Mouse (Mus musculus): Measurements from ENCODE around the gene Ap1s3. TPM values are rescaled to one million over a fixed set of nuclear protein-coding genes. Genes with fewer than 3 reads are reported as not detected.
"Not testable (repeated sequence)": the region's sequence is repeated elsewhere in the genome, so short reads cannot be mapped to it uniquely, and the experiment has no call there.

Gene Ap1s3
- polyA plus RNA-seq, 1 experiment from 2014 or later: not detected

DNA sequence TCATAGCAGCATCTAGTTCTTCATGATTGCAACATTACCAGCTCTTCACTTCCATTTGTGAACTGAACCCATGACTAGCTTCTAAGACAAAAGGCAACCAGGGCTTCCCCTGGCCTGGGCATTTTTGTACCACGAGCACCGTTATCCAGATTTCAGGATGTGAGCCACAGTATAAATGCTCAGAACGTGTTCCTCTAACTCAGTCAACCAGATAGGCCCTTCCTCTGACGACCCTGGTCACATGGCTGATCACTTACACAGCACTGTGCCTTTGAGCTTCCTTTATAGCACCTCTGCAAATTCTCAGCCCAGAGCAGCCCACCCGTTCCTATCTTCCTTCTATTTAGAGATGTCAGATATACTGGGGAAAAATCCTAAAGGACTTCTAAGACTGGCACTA lies 42.0 kb downstream of the Ap1s3 start:
- H3K9ac ChIP-seq (replicated peaks; ENCODE audit: low read length): no peak overlapping the region
- no peak overlapping the region for H3K4me3 ChIP-seq (replicated peaks; ENCODE audit: low read depth, low read length)
- H3K4me1 ChIP-seq (ENCODE audit: control insufficient read depth, insufficient read depth, low read length): no peaks in the 10 kb centered on the region
- no peaks in the 10 kb centered on the region for H3K36me3 ChIP-seq (ENCODE audit: control insufficient read depth, insufficient read depth, low read length)
- 87% methylated on average over 5 of the region's 5 CpGs for WGBS
- H3K4me2 ChIP-seq (ENCODE audit: low read length): no peak overlapping the region
- ATAC-seq (ENCODE audit: low FRiP score, low TSS enrichment) (no peak), DNase-seq (no peak)
- H3K27ac ChIP-seq (replicated peaks; ENCODE audit: low read depth, low read length): no peak overlapping the region
- no peaks in the 10 kb centered on the region for H3K27me3 ChIP-seq (ENCODE audit: control insufficient read depth, insufficient read depth, low read length)
- H3K9me3 ChIP-seq (ENCODE audit: control insufficient read depth, low read length): no peaks in the 10 kb centered on the region

DNA sequence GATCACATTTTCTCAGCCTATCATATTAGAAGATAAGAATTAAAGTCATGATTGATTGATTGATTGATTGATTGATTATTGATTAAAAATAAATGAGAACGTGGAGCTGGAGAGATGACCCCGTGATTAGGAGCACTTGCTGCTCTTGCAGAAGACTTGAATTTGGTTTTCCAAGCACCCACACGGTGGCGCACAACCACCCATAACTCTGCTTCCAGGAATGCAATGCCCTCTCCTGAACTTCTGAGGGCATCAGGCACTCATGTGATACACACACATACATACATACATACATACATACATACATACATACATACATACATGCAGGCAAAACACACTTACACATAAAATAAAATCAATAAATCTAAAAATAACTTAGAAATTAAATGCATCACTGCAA lies 45.6 kb downstream of the Ap1s3 start:
- Histone ChIP-seq H3K4me1 (ENCODE audit: control insufficient read depth, insufficient read depth, low read length) (no peaks in the 10 kb centered on the region), H3K4me2 (ENCODE audit: low read length) (no peak overlapping the region), H3K27me3 (ENCODE audit: control insufficient read depth, insufficient read depth, low read length) (no peaks in the 10 kb centered on the region), H3K9ac (replicated peaks; ENCODE audit: low read length) (no peak overlapping the region), H3K27ac (replicated peaks; ENCODE audit: low read depth, low read length) (no peak overlapping the region), H3K9me3 (ENCODE audit: control insufficient read depth, low read length) (no peaks in the 10 kb centered on the region), H3K4me3 (replicated peaks; ENCODE audit: low read depth, low read length) (no peak overlapping the region), H3K36me3 (ENCODE audit: control insufficient read depth, insufficient read depth, low read length) (no peaks in the 10 kb centered on the region)
- DNase-seq: no peak
- no peak for ATAC-seq (ENCODE audit: low FRiP score, low TSS enrichment)
- WGBS: 68% methylated on average over 4 of the region's 4 CpGs

DNA sequence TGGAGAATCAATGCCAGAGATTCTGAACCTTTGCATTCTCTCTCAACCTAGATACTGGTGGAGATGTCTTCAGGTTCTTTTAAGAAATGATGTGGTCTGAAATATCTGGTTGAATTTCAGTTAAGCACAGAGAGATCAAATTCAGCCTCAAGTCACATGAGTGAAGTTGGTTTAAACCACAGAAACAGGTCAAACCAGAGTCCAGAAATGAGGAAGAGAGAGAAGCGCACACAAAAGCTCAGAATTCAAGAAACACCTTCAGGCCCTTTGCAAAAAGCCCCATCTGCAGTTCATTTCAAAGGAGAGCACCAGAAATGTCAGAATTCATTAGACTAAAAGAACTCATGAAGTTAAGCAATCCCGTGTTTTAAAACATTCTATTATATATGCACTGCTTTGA lies 52.3 kb downstream of the Ap1s3 start:
- H3K4me2 ChIP-seq (ENCODE audit: low read length): no peak overlapping the region
- H3K36me3 ChIP-seq (ENCODE audit: control insufficient read depth, insufficient read depth, low read length): no peaks in the 10 kb centered on the region
- H3K4me3 ChIP-seq (replicated peaks; ENCODE audit: low read depth, low read length): no peak overlapping the region
- H3K27ac ChIP-seq (replicated peaks; ENCODE audit: low read depth, low read length): no peak overlapping the region
- H3K4me1 ChIP-seq (ENCODE audit: control insufficient read depth, insufficient read depth, low read length): no peaks in the 10 kb centered on the region
- 79% methylated on average over 2 of the region's 2 CpGs for WGBS
- no peak overlapping the region for H3K9ac ChIP-seq (replicated peaks; ENCODE audit: low read length)
- ATAC-seq (ENCODE audit: low FRiP score, low TSS enrichment): no peak
- no peak for DNase-seq
- no peaks in the 10 kb centered on the region for H3K27me3 ChIP-seq (ENCODE audit: control insufficient read depth, insufficient read depth, low read length)
- peaks cover 5% of the 10 kb centered on the region; the same call in 1 of the 2 replicates for H3K9me3 ChIP-seq (ENCODE audit: control insufficient read depth, low read length)

DNA sequence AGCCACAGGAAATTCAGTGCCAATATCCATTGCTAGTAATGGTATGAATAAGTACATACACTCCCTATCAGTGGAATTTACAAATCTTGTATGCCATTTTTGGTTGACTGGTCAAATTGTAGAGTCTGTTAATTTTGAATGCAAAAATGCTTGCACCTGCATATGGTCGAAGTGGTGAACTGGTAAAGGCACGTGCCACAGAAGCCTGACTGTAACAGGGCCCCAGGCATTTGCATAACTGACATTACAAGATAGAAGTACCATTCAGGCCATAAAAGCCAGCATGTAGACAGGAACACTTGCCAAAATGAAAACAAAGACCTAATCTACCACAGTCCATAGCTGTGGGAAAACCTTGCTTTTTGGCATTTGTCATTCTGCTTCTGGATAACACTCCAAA lies 55.3 kb downstream of the Ap1s3 start:
- no peaks in the 10 kb centered on the region for H3K27me3 ChIP-seq (ENCODE audit: control insufficient read depth, insufficient read depth, low read length)
- no peak overlapping the region for H3K4me3 ChIP-seq (replicated peaks; ENCODE audit: low read depth, low read length)
- ATAC-seq (ENCODE audit: low FRiP score, low TSS enrichment): no peak
- no peaks in the 10 kb centered on the region for H3K36me3 ChIP-seq (ENCODE audit: control insufficient read depth, insufficient read depth, low read length)
- DNase-seq: no peak
- H3K4me1 ChIP-seq (ENCODE audit: control insufficient read depth, insufficient read depth, low read length): no peaks in the 10 kb centered on the region
- H3K27ac ChIP-seq (replicated peaks; ENCODE audit: low read depth, low read length): no peak overlapping the region
- no peak overlapping the region for H3K4me2 ChIP-seq (ENCODE audit: low read length)
- H3K9me3 ChIP-seq (ENCODE audit: control insufficient read depth, low read length): peaks cover 7% of the 10 kb centered on the region; the same call in 1 of the 2 replicates
- H3K9ac ChIP-seq (replicated peaks; ENCODE audit: low read length): no peak overlapping the region
- WGBS: 62% methylated on average over 2 of the region's 2 CpGs

DNA sequence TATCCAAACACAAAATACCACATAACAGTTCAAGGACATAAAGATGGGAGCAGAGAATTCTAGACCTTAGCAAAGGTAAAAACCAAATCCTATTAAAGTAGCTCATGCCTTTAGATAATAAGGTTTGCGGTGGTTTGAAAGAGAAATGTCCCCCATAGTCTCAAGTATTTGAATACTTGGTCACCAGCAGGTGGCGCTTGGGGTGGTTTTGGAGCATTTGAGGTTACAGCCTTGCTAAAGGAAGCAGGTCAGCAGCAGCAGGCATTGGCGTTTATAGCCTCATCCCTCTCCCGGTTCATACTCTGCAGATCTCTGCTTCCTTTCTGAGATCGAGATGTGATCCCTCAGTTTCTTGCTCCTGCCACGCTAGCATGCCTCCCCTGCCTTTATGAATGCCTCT lies 57.3 kb downstream of the Ap1s3 start:
- Histone ChIP-seq H3K27ac (replicated peaks; ENCODE audit: low read depth, low read length) (no peak overlapping the region), H3K4me3 (replicated peaks; ENCODE audit: low read depth, low read length) (no peak overlapping the region), H3K9ac (replicated peaks; ENCODE audit: low read length) (no peak overlapping the region), H3K36me3 (ENCODE audit: control insufficient read depth, insufficient read depth, low read length) (no peaks in the 10 kb centered on the region), H3K27me3 (ENCODE audit: control insufficient read depth, insufficient read depth, low read length) (no peaks in the 10 kb centered on the region), H3K9me3 (ENCODE audit: control insufficient read depth, low read length) (peaks cover 7% of the 10 kb centered on the region; the same call in 1 of the 2 replicates), H3K4me1 (ENCODE audit: control insufficient read depth, insufficient read depth, low read length) (no peaks in the 10 kb centered on the region), H3K4me2 (ENCODE audit: low read length) (no peak overlapping the region)
- DNase-seq: no peak
- WGBS: 97% methylated on average over 6 of the region's 6 CpGs
- no peak for ATAC-seq (ENCODE audit: low FRiP score, low TSS enrichment)

DNA sequence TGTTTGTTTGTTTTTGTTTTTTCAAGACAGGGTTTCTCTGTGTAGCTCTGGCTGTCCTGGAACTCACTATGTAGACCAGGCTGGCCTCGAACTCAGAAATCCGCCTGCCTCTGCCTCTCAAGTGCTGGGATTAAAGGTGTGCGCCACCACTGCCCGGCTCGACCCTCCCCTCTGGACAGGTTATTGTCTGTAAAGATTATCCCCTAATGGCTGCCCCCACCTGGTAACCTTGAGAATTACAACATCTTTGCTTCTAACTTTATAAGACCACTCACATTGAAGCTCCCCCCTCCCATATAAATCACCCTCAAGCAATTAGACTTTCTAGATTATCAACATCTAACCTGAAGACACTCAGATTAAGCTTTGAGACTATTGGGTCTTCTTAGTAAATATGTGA lies 60.5 kb downstream of the Ap1s3 start:
- H3K9me3 ChIP-seq (ENCODE audit: control insufficient read depth, low read length); H3K4me1 ChIP-seq (ENCODE audit: control insufficient read depth, insufficient read depth, low read length); H3K9ac ChIP-seq (replicated peaks; ENCODE audit: low read length); H3K27me3 ChIP-seq (ENCODE audit: control insufficient read depth, insufficient read depth, low read length); DNase-seq; H3K27ac ChIP-seq (replicated peaks; ENCODE audit: low read depth, low read length); H3K4me2 ChIP-seq (ENCODE audit: low read length); H3K36me3 ChIP-seq (ENCODE audit: control insufficient read depth, insufficient read depth, low read length); ATAC-seq (ENCODE audit: low FRiP score, low TSS enrichment); H3K4me3 ChIP-seq (replicated peaks; ENCODE audit: low read depth, low read length): not testable (repeated sequence)
- WGBS: 98% methylated on average over 5 of the region's 5 CpGs

DNA sequence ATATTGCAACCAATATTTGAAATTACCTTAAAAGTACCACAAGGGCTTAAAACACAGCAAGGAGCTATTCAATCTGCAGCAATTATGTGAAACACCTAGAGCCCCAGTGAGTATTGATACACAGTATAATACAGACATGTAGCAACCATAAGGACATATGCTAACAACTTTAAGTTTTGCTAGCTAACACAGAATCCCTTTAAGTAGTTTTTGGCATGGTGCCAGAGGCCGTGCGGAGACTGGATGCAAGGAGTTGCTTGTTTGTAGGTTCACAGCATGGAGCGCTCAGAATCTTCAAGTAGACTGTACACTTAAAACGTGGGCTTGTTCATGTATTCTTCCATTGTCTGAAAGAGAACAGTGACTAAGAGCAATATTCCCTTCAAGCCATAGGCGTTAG lies 62.9 kb downstream of the Ap1s3 start:
- DNase-seq: peak; percentile 72
- H3K4me2 ChIP-seq (ENCODE audit: low read length); H3K36me3 ChIP-seq (ENCODE audit: control insufficient read depth, insufficient read depth, low read length); H3K4me3 ChIP-seq (replicated peaks; ENCODE audit: low read depth, low read length); ATAC-seq (ENCODE audit: low FRiP score, low TSS enrichment); H3K4me1 ChIP-seq (ENCODE audit: control insufficient read depth, insufficient read depth, low read length); H3K27me3 ChIP-seq (ENCODE audit: control insufficient read depth, insufficient read depth, low read length); H3K9ac ChIP-seq (replicated peaks; ENCODE audit: low read length); H3K9me3 ChIP-seq (ENCODE audit: control insufficient read depth, low read length); H3K27ac ChIP-seq (replicated peaks; ENCODE audit: low read depth, low read length): not testable (repeated sequence)
- WGBS: 45% methylated on average over 5 of the region's 5 CpGs

DNA sequence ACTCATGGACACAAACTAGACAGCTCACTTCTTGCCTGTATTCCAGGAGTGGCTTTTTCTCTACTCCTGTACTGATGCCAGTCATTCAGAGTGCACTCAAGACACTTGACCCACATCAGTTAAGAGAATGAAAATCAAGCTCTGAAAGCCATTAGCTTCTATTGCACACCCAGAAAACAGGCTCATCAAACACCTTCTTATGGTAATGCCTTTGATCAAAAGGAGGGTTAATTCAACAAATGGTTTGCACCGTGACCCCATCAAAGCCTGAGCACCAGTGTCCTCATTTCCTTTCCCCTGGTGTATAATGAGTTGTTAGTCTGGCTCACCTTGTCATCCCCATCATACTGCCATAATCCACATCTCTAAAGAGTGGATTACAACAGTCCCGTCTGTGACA lies 69.3 kb downstream of the Ap1s3 start:
- Histone ChIP-seq H3K36me3 (ENCODE audit: control insufficient read depth, insufficient read depth, low read length) (no peaks in the 10 kb centered on the region), H3K27ac (replicated peaks; ENCODE audit: low read depth, low read length) (no peak overlapping the region), H3K9me3 (ENCODE audit: control insufficient read depth, low read length) (no peaks in the 10 kb centered on the region), H3K9ac (replicated peaks; ENCODE audit: low read length) (no peak overlapping the region), H3K4me2 (ENCODE audit: low read length) (no peak overlapping the region), H3K4me1 (ENCODE audit: control insufficient read depth, insufficient read depth, low read length) (peaks cover 10% of the 10 kb centered on the region), H3K4me3 (replicated peaks; ENCODE audit: low read depth, low read length) (no peak overlapping the region), H3K27me3 (ENCODE audit: control insufficient read depth, insufficient read depth, low read length) (no peaks in the 10 kb centered on the region)
- ATAC-seq (ENCODE audit: low FRiP score, low TSS enrichment) (no peak), DNase-seq (no peak)
- WGBS: 29% methylated on average over 2 of the region's 2 CpGs

DNA sequence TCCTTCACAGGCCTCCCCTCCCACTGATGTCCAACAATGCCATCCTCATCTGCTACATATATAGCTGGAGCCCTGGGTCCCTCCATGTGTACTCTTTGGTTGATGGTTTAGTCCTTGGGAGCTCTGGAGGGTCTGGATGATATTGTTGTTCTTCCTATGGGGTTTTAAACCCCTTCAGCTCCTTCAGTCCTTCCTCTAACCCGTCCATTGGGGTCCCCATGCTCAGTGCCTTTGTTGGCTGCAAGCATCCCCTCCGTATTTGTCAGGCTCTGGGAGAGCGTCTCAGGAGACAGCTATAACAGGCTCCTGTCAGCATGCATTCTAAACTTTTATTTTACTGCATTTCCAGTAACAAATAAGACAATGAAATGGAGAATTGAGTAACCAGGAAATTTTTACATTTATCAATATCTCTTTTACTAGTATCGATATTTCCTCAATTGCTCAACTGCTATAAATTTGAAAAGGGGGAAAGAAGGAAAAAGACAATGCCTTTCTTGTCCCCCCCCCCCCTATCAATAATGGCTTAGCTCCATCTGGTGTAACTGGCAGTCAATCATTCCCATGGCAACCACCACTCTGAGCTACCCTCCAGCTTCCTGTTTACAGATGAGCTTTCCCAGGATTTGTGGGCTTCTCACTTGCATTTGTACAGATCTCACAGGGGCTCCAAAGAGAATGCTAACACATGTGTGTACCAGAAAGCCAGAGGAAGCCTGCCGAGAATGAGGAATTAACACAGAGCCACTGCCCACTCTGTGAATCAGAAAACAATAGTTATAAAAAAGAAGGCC lies 73.2 kb downstream of the Ap1s3 start:
- Histone ChIP-seq H3K9ac (replicated peaks; ENCODE audit: low read length) (no peak overlapping the region), H3K36me3 (ENCODE audit: control insufficient read depth, insufficient read depth, low read length) (no peaks in the 10 kb centered on the region), H3K27ac (replicated peaks; ENCODE audit: low read depth, low read length) (peak overlapping the region; percentile 70), H3K4me3 (replicated peaks; ENCODE audit: low read depth, low read length) (no peak overlapping the region), H3K9me3 (ENCODE audit: control insufficient read depth, low read length) (no peaks in the 10 kb centered on the region), H3K4me1 (ENCODE audit: control insufficient read depth, insufficient read depth, low read length) (peaks cover 10% of the 10 kb centered on the region), H3K27me3 (ENCODE audit: control insufficient read depth, insufficient read depth, low read length) (no peaks in the 10 kb centered on the region), H3K4me2 (ENCODE audit: low read length) (no peak overlapping the region)
- DNase-seq (peak; percentile 78), ATAC-seq (ENCODE audit: low FRiP score, low TSS enrichment) (peak; percentile 67; the same call in 1 of the 2 replicates)
- WGBS: 18% methylated on average over 5 of the region's 5 CpGs
